Mouse (Mus musculus) spleen, adult 10 weeks (tissue): Measurements from ENCODE around the gene Foxo6. TPM values are rescaled to one million over a fixed set of nuclear protein-coding genes. Genes with fewer than 3 reads are reported as not detected.

Experiments
- polyA plus RNA-seq: library from polyadenylated mRNA; stranded (reverse); fragments of 350-450 nt; fragmentation: Illumina TruSeq; extraction: RNeasy Lipid Tissue Mini Kit (QIAGEN cat#74804); gene quantifications from one replicate; pipeline ENCODE4 v1.2.3, GENCODE M21; 2015; ENCODE audit warnings: low replicate concordance; ENCODE audit not compliant: insufficient read depth

Foxo6 gene
- polyA plus RNA-seq = not detected

GRCm38 (mm10) chr4:120287290-120288111 is at the start of gene Foxo6:
Foxo6 (minus strand) TSS chr4:120287349.

Other genes with a start within 250 kb of the Foxo6 start
- gene AL607142.1, start 222.4 kb downstream of the Foxo6 start, polyA plus RNA-seq = not detected
- not detected for gene Edn2, start 126.1 kb downstream of the Foxo6 start, polyA plus RNA-seq
- gene Scmh1, start 117.9 kb upstream of the Foxo6 start, polyA plus RNA-seq = 17.6 TPM
- gene Slfnl1, start 244.9 kb upstream of the Foxo6 start, polyA plus RNA-seq = not detected